Mouse (Mus musculus) heart, embryonic 13.5 days (tissue): ENCODE measurements around the gene Gpd2. TPM values are rescaled to one million over a fixed set of nuclear protein-coding genes. Genes with fewer than 3 reads are reported as not detected.

Experiments
- ATAC-seq: fragments of 200-750 bp; cut with Nextera tagmentation; 2 replicates; pipeline ENCODE4 v1.8.0; 2017; ENCODE audit warnings: moderate TSS enrichment; ENCODE audit not compliant: insufficient number of reproducible peaks, low FRiP score, low TSS enrichment; ENCODE audit errors: extremely low read depth
- H3K27ac ChIP-seq: fragments of 300-500 bp; sonication (generic); replicated peaks from 2 replicates; pipeline ENCODE4 v1.5.1; 2015; ENCODE audit warnings: moderate library complexity, mild to moderate bottlenecking, inconsistent platforms
- H3K27me3 ChIP-seq: fragments of 300-500 bp; sonication (generic); replicated peaks from 2 replicates; pipeline ENCODE4 v1.6.1; 2015; ENCODE audit warnings: mild to moderate bottlenecking, inconsistent platforms
- H3K36me3 ChIP-seq: fragments of 300-500 bp; sonication (generic); 2 replicates; pipeline ENCODE4 v1.6.1; 2015; ENCODE audit warnings: mild to moderate bottlenecking, inconsistent platforms
- H3K4me1 ChIP-seq: fragments of 300-500 bp; sonication (generic); 2 replicates; pipeline ENCODE4 v1.6.1; 2015; ENCODE audit warnings: inconsistent platforms
- H3K4me2 ChIP-seq: fragments of 300-500 bp; sonication (generic); 2 replicates; pipeline ENCODE4 v1.6.1; 2015; ENCODE audit warnings: inconsistent platforms, mild to moderate bottlenecking, moderate library complexity
- H3K4me3 ChIP-seq: fragments of 300-500 bp; sonication (generic); 2 replicates; pipeline ENCODE4 v1.5.1; 2015; ENCODE audit warnings: moderate library complexity, mild to moderate bottlenecking, inconsistent platforms
- H3K9ac ChIP-seq: fragments of 300-500 bp; sonication (generic); 2 replicates; pipeline ENCODE4 v1.6.1; 2015; ENCODE audit warnings: inconsistent platforms, mild to moderate bottlenecking, moderate library complexity
- H3K9me3 ChIP-seq: fragments of 300-500 bp; sonication (generic); 2 replicates; pipeline ENCODE4 v1.6.1; 2016; ENCODE audit warnings: inconsistent platforms
- WGBS: fragments of 180-500 bp; shearing (Covaris S2); methylation state at CpG from one replicate; pipeline ENCODE4 v1.1.7; 2015; ENCODE audit warnings: mixed read lengths; 5-methylcytosine and 5-hydroxymethylcytosine counted together
- polyA plus RNA-seq: library from polyadenylated mRNA; unstranded; fragments of >200 nt; fragmentation: Nextera tagmentation; extraction: Ambion mirVana; gene quantifications from 2 replicates; pipeline ENCODE4 v1.2.1, GENCODE M21; 2015

Gpd2 gene
- polyA plus RNA-seq, 1 experiment from 2014 or later: 11.9 TPM

- no peak overlapping the region for H3K4me3 ChIP-seq
- 69% methylated on average over 9 of the region's 9 CpGs for WGBS
- H3K27ac ChIP-seq: no peak overlapping the region
- no peak for ATAC-seq
- H3K4me2 ChIP-seq: no peak overlapping the region
- H3K36me3 ChIP-seq: 0 out of 2 replicates have a peak, but pooled peaks cover 3% of the 10 kb centered on the region
- H3K9me3 ChIP-seq: no peaks in the 10 kb centered on the region
- no peak overlapping the region for H3K9ac ChIP-seq
- H3K27me3 ChIP-seq: no peaks in the 10 kb centered on the region
- H3K4me1 ChIP-seq: peaks cover 18% of the 10 kb centered on the region
These were observed 116.4 kb downstream of the Gpd2 start for GRCm38 (mm10) chr2:57353722-57354432.

GRCm38 (mm10) chr2:57354848-57355247 is 117.4 kb downstream of the Gpd2 start:
- no peak for ATAC-seq
- Histone ChIP-seq H3K9me3 (no peaks in the 10 kb centered on the region), H3K4me1 (peaks cover 11% of the 10 kb centered on the region), H3K27me3 (no peaks in the 10 kb centered on the region), H3K9ac (no peak overlapping the region), H3K4me3 (no peak overlapping the region), H3K36me3 (0 out of 2 replicates have a peak, but pooled peaks cover 3% of the 10 kb centered on the region), H3K27ac (no peak overlapping the region), H3K4me2 (no peak overlapping the region)
- 81% methylated on average over 3 of the region's 3 CpGs for WGBS

- no peak overlapping the region for H3K4me2 ChIP-seq
- no peak overlapping the region for H3K27ac ChIP-seq
- WGBS: 78% methylated on average over 12 of the region's 12 CpGs
- 0 out of 2 replicates have a peak, but pooled peaks cover 3% of the 10 kb centered on the region for H3K36me3 ChIP-seq
- no peak overlapping the region for H3K4me3 ChIP-seq
- H3K27me3 ChIP-seq: no peaks in the 10 kb centered on the region
- H3K9ac ChIP-seq: no peak overlapping the region
- no peaks in the 10 kb centered on the region for H3K9me3 ChIP-seq
- no peaks in the 10 kb centered on the region for H3K4me1 ChIP-seq
- no peak for ATAC-seq
These were observed 118.9 kb downstream of the Gpd2 start for GRCm38 (mm10) chr2:57356222-57356822.

GRCm38 (mm10) chr2:57362503-57362902 is 125.1 kb downstream of the Gpd2 start:
- 88% methylated on average over 3 of the region's 3 CpGs for WGBS
- no peak for ATAC-seq
- H3K4me1 ChIP-seq: no peaks in the 10 kb centered on the region

GRCm38 (mm10) chr2:57374647-57375046 is 137.2 kb downstream of the Gpd2 start:
- Histone ChIP-seq H3K27ac (no peak overlapping the region), H3K9me3 (no peaks in the 10 kb centered on the region), H3K4me2 (no peak overlapping the region), H3K27me3 (no peaks in the 10 kb centered on the region), H3K4me3 (no peak overlapping the region), H3K4me1 (no peaks in the 10 kb centered on the region), H3K36me3 (no peaks in the 10 kb centered on the region), H3K9ac (no peak overlapping the region)
- 36% methylated on average over 4 of the region's 4 CpGs for WGBS
- ATAC-seq: no peak

More at GRCm38 (mm10) chr2:57362503-57362902, 125.1 kb downstream of the Gpd2 start:
- Histone ChIP-seq H3K4me3 (no peak overlapping the region), H3K9ac (no peak overlapping the region), H3K9me3 (no peaks in the 10 kb centered on the region), H3K4me2 (no peak overlapping the region), H3K27ac (no peak overlapping the region), H3K27me3 (no peaks in the 10 kb centered on the region), H3K36me3 (no peaks in the 10 kb centered on the region)

GRCm38 (mm10) chr2:57375138-57375837 is 137.9 kb downstream of the Gpd2 start:
- no peak overlapping the region for H3K4me3 ChIP-seq
- H3K4me1 ChIP-seq: no peaks in the 10 kb centered on the region
- no peak overlapping the region for H3K9ac ChIP-seq
- no peak overlapping the region for H3K4me2 ChIP-seq
- H3K9me3 ChIP-seq: no peaks in the 10 kb centered on the region
- H3K36me3 ChIP-seq: no peaks in the 10 kb centered on the region
- ATAC-seq: no peak
- 87% methylated on average over 7 of the region's 7 CpGs for WGBS
- H3K27ac ChIP-seq: no peak overlapping the region
- no peaks in the 10 kb centered on the region for H3K27me3 ChIP-seq

GRCm38 (mm10) chr2:57378147-57378889 is 140.9 kb downstream of the Gpd2 start:
- H3K9ac ChIP-seq: no peak overlapping the region
- ATAC-seq: no peak
- WGBS: 38% methylated on average over 8 of the region's 8 CpGs

GRCm38 (mm10) chr2:57384625-57385024 is 147.2 kb downstream of the Gpd2 start:
- 84% methylated on average over 2 of the region's 2 CpGs for WGBS
- Histone ChIP-seq H3K27ac (no peak overlapping the region), H3K27me3 (no peaks in the 10 kb centered on the region), H3K4me1 (no peaks in the 10 kb centered on the region), H3K9me3 (no peaks in the 10 kb centered on the region), H3K4me3 (no peak overlapping the region), H3K4me2 (no peak overlapping the region), H3K36me3 (no peaks in the 10 kb centered on the region), H3K9ac (no peak overlapping the region)
- ATAC-seq: no peak

More at GRCm38 (mm10) chr2:57378147-57378889, 140.9 kb downstream of the Gpd2 start:
- Histone ChIP-seq H3K9me3 (no peaks in the 10 kb centered on the region), H3K27ac (no peak overlapping the region), H3K4me1 (no peaks in the 10 kb centered on the region), H3K4me2 (no peak overlapping the region), H3K36me3 (no peaks in the 10 kb centered on the region), H3K27me3 (no peaks in the 10 kb centered on the region), H3K4me3 (no peak overlapping the region)

GRCm38 (mm10) chr2:57387816-57388215 is 150.4 kb downstream of the Gpd2 start:
- Histone ChIP-seq H3K9me3 (0 out of 2 replicates have a peak, but pooled peaks cover 5% of the 10 kb centered on the region), H3K27ac (no peak overlapping the region), H3K36me3 (no peaks in the 10 kb centered on the region), H3K4me2 (no peak overlapping the region), H3K27me3 (no peaks in the 10 kb centered on the region), H3K4me1 (no peaks in the 10 kb centered on the region), H3K9ac (no peak overlapping the region), H3K4me3 (no peak overlapping the region)
- no peak for ATAC-seq
- WGBS: 61% methylated on average over 7 of the region's 7 CpGs

GRCm38 (mm10) chr2:57395071-57395470 is 157.6 kb downstream of the Gpd2 start:
- ATAC-seq: no peak
- WGBS: 83% methylated on average over 4 of the region's 4 CpGs

GRCm38 (mm10) chr2:57396061-57396460 is 158.6 kb downstream of the Gpd2 start:
- Histone ChIP-seq H3K9me3 (no peaks in the 10 kb centered on the region), H3K27ac (no peak overlapping the region), H3K36me3 (no peaks in the 10 kb centered on the region), H3K4me1 (no peaks in the 10 kb centered on the region), H3K27me3 (no peaks in the 10 kb centered on the region), H3K9ac (no peak overlapping the region), H3K4me3 (no peak overlapping the region), H3K4me2 (no peak overlapping the region)
- WGBS: 82% methylated on average over 13 of the region's 13 CpGs
- ATAC-seq: no peak

More at GRCm38 (mm10) chr2:57395071-57395470, 157.6 kb downstream of the Gpd2 start:
- H3K9ac ChIP-seq: no peak overlapping the region
- H3K4me1 ChIP-seq: no peaks in the 10 kb centered on the region
- no peaks in the 10 kb centered on the region for H3K36me3 ChIP-seq
- no peaks in the 10 kb centered on the region for H3K27me3 ChIP-seq
- no peak overlapping the region for H3K4me2 ChIP-seq
- H3K9me3 ChIP-seq: 0 out of 2 replicates have a peak, but pooled peaks cover 5% of the 10 kb centered on the region
- no peak overlapping the region for H3K4me3 ChIP-seq
- H3K27ac ChIP-seq: no peak overlapping the region
